Mouse (Mus musculus) liver, postnatal 0 days (tissue): ENCODE data around the gene Gm20517. TPM values are rescaled to one million over a fixed set of nuclear protein-coding genes. Genes with fewer than 3 reads are reported as not detected.

Experiments
- ATAC-seq: fragments of 200-750 bp; cut with Nextera tagmentation; 2 replicates; pipeline ENCODE4 v1.8.0; 2017; ENCODE audit warnings: mild to moderate bottlenecking, moderate library complexity
- DNase-seq: peaks from one replicate; pipeline ENCODE4 v3.0.0-alpha.2; 2016
- H3K27ac ChIP-seq: fragments of 300-500 bp; sonication (generic); 2 replicates; pipeline ENCODE4 v1.5.1; 2014; ENCODE audit warnings: antibody characterized with exemption, moderate library complexity, mild to moderate bottlenecking, low read depth
- H3K27me3 ChIP-seq: fragments of 300-500 bp; sonication (generic); 2 replicates; pipeline ENCODE4 v1.6.1; 2014; ENCODE audit warnings: low read length, control low read depth, mixed read lengths; ENCODE audit not compliant: insufficient read depth
- H3K36me3 ChIP-seq: fragments of 300-500 bp; sonication (generic); replicated peaks from 2 replicates; pipeline ENCODE4 v1.6.1; 2014; ENCODE audit warnings: mild to moderate bottlenecking, control low read depth, low read length, moderate library complexity, mixed read lengths; ENCODE audit not compliant: insufficient read depth
- H3K4me1 ChIP-seq: fragments of 300-500 bp; sonication (generic); 2 replicates; pipeline ENCODE4 v1.6.1; 2014; ENCODE audit warnings: antibody characterized with exemption, mild to moderate bottlenecking, control low read depth; ENCODE audit not compliant: insufficient read depth
- H3K4me2 ChIP-seq: fragments of 300-500 bp; sonication (generic); 2 replicates; pipeline ENCODE4 v1.6.1; 2014; ENCODE audit warnings: low read depth, mild to moderate bottlenecking, low read length, moderate library complexity, mixed read lengths
- H3K4me3 ChIP-seq: fragments of 300-500 bp; sonication (generic); 2 replicates; pipeline ENCODE4 v1.5.1; 2014; ENCODE audit warnings: low read depth, low read length
- H3K9ac ChIP-seq: fragments of 300-500 bp; sonication (generic); replicated peaks from 2 replicates; pipeline ENCODE4 v1.6.1; 2014; ENCODE audit warnings: mild to moderate bottlenecking, moderate library complexity
- H3K9me3 ChIP-seq: fragments of 300-500 bp; sonication (generic); 2 replicates; pipeline ENCODE4 v1.6.1; 2016; ENCODE audit warnings: mild to moderate bottlenecking, control low read depth, low read length, mixed read lengths
- CTCF ChIP-seq: sonication (generic); IDR thresholded peaks from 2 replicates; pipeline ENCODE4 v1.5.1; 2016; ENCODE audit warnings: antibody characterized with exemption, low read depth
- EP300 ChIP-seq: IDR thresholded peaks from 2 replicates; pipeline ENCODE4 v1.6.1; 2016; ENCODE audit warnings: antibody characterized with exemption, low read depth, mild to moderate bottlenecking
- WGBS: fragments of 180-500 bp; shearing (Covaris S2); extraction: QIAGEN DNeasy Blood & Tissue Kit; methylation state at CpG from one replicate; pipeline ENCODE4 v1.1.7; 2014; ENCODE audit not compliant: insufficient replicate concordance; 5-methylcytosine and 5-hydroxymethylcytosine counted together
- polyA plus RNA-seq: library from polyadenylated mRNA; unstranded; fragments of >200 nt; fragmentation: Nextera tagmentation; extraction: Ambion mirVana; gene quantifications from 2 replicates; pipeline ENCODE4 v1.2.1, GENCODE M21; 2015

Gene Gm20517
- polyA plus RNA-seq, 1 experiment from 2014 or later, result 0.79 TPM

DNA sequence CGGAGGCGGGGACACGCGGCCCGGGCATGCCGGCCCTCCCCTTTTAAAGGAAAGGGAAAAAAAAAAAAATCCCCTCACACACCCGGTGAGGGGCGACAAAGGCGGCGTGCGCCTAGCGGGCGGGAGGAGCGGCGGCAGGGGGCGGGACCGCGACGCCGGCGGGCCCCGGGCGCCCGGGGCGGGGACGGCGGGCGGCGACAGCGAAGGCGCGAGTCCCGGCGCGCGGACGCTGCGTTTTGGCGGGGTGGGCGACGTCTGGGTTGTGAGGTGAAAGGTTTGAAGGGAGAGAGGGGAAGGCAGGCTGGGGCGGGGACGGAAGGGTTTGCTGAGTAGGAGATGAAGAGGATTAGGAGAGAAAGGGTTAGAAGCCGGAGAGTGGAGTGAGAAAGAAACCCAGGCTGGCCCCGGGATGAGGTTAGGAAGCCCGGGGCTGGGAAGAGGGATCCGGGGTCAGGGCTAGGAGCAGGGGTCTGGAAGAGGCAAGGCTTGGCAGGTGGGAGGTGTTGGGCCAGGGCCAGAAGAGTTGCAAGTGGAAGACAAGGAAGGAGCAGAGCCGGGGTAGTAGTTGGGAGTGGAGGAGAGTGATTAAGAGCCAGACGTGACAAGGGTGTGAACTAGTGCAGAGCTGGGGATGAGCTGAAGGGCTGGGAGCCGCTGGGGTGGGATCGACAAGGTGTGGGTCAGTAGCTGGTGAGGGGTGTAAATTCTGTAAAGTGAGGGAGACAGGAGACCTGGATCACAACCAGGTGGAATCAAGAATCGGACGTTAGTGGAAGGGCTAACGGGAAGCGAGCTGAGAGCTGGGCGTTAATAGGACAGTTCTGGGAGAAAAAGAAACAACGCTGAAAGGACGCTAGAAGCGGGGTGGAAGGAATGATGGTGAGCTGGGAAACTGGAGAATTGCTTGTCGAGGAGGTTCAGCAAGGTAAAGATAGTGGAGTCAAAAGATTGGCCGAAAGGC lies 18.6 kb downstream of the Gm20517 start:
- H3K27ac ChIP-seq, result peak overlapping the region; percentile 98
- H3K4me3 ChIP-seq, result peak overlapping the region; percentile 95
- H3K4me1 ChIP-seq, result peaks cover 23% of the 10 kb centered on the region
- peak overlapping the region; percentile 88 for H3K9ac ChIP-seq
- ATAC-seq, result peak; percentile 66
- peak; percentile 77 for DNase-seq
- peak overlapping the region; percentile 100 for H3K4me2 ChIP-seq
- H3K27me3 ChIP-seq, result no peaks in the 10 kb centered on the region
- TF ChIP-seq EP300 (no peak), CTCF (no peak; the same call in 1 of the 2 replicates)
- H3K36me3 ChIP-seq, result peaks cover 12% of the 10 kb centered on the region
- WGBS, result 3% methylated on average over 59 of the region's 61 CpGs
- no peaks in the 10 kb centered on the region for H3K9me3 ChIP-seq

- Histone ChIP-seq H3K36me3 (peaks cover 6% of the 10 kb centered on the region), H3K9me3 (no peaks in the 10 kb centered on the region), H3K4me3 (peak within 1 kb of the TSS; percentile 95), H3K4me1 (peaks cover 23% of the 10 kb centered on the region), H3K27ac (peak within 1 kb of the TSS; percentile 98), H3K4me2 (peak within 1 kb of the TSS; percentile 100), H3K9ac (peak within 1 kb of the TSS; percentile 88), H3K27me3 (no peaks in the 10 kb centered on the region)
- WGBS, result 1% methylated on average over 3 of the region's 3 CpGs
- ATAC-seq (no peak), DNase-seq (no peak)
- TF ChIP-seq CTCF (no peak), EP300 (no peak)
Measured at GRCm38 (mm10) chr17:47630678-47631065, 19.3 kb downstream of the Gm20517 start, which contains the start of gene Usp49. TSS of gene Usp49 (plus strand) at chr17:47630690.

DNA sequence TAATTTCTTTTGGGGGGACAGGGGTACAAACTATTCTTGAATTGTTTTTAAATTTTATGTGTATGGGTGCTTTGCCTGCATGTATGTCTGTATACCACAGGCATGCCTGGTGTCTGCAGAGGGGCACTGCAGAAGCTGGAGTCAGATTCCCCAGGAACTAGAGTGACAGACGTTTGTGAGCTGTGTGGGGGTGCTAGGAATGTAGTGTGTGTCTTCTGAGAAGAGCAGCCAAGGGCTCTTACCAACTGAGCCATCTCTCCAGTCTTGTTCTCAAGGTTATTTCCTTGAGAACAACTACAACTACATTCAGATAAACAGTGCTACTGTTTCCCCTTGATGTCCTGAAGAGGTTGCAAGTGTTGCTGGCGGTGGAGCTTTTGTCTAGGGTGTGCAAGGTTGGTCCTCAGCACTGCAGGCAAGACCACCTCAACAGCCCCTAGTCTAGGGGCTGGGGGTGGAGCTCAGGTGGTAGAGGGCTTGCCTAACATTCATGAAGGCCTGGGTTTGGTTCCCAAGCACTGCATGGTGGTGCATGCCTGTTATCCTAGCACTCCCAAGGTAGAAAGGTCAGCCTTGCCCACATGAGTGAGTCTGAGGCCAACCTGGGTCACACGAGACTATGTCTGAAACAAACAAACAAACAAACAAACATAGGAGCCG lies 20.9 kb downstream of the Gm20517 start:
- no peak for ATAC-seq
- no peaks in the 10 kb centered on the region; the same call in 1 of the 2 replicates for H3K36me3 ChIP-seq
- H3K9ac ChIP-seq, result no peak overlapping the region
- H3K4me1 ChIP-seq, result peaks cover 23% of the 10 kb centered on the region
- H3K9me3 ChIP-seq, result no peaks in the 10 kb centered on the region
- H3K27me3 ChIP-seq, result no peaks in the 10 kb centered on the region
- no peak overlapping the region for H3K4me2 ChIP-seq
- no peak for TF ChIP-seq CTCF
- no peak for TF ChIP-seq EP300
- no peak overlapping the region for H3K4me3 ChIP-seq
- DNase-seq, result no peak
- 70% methylated on average over 4 of the region's 4 CpGs for WGBS
- H3K27ac ChIP-seq, result no peak overlapping the region

DNA sequence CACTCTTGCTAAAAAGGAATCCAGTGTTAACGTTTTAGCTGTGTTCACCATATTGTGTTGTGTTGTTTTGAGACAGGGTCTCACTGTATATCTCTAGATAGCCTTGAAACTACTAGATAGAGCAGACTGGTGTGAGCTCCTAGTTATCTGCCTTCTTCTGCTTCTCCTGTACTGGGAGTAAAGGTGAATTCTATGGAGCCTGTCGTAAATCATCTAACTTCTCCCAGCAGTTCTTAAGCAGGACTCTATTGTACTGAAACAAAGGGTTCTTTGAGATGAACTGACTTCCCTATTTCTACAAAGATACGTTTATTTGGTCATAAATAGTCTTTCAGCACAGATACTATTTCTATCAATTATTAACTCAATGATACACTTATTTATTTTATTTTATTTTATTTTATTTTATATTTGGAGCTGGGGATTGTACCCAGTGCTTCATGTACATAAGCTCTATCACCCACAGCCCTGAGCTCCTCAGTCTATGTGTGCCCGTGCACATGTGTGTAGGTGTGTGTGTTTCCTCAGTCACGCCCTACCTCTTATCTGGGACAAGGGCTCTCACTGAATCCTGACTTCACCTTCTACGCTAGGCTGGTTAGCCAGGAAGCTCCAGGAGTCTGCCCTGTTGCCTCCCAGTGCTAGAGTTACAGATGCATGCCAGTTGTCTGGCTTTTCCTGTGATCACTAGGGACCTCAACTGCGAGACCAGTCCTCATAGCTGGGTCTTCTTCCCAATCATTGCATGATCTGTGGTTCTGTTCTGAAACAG lies 22.8 kb downstream of the Gm20517 start:
- 72% methylated on average over 7 of the region's 7 CpGs for WGBS
- ATAC-seq (no peak), DNase-seq (no peak)
- no peak overlapping the region for H3K4me2 ChIP-seq
- H3K36me3 ChIP-seq, result no peaks in the 10 kb centered on the region; the same call in 1 of the 2 replicates
- no peak overlapping the region for H3K9ac ChIP-seq
- no peak overlapping the region for H3K4me3 ChIP-seq
- TF ChIP-seq CTCF (no peak), EP300 (no peak)
- H3K27ac ChIP-seq, result no peak overlapping the region
- no peaks in the 10 kb centered on the region for H3K9me3 ChIP-seq
- H3K4me1 ChIP-seq, result peaks cover 12% of the 10 kb centered on the region
- no peaks in the 10 kb centered on the region for H3K27me3 ChIP-seq

GRCm38 (mm10) chr17:47642992-47643391 lies 31.6 kb downstream of the Gm20517 start:
- 85% methylated on average over 2 of the region's 2 CpGs for WGBS
- H3K4me1 ChIP-seq, result no peaks in the 10 kb centered on the region
- ATAC-seq (no peak), DNase-seq (no peak)
- no peaks in the 10 kb centered on the region for H3K27me3 ChIP-seq
- H3K4me3 ChIP-seq, result no peak overlapping the region
- no peaks in the 10 kb centered on the region for H3K9me3 ChIP-seq
- H3K9ac ChIP-seq, result no peak overlapping the region
- H3K36me3 ChIP-seq, result no peaks in the 10 kb centered on the region
- no peak overlapping the region for H3K4me2 ChIP-seq
- H3K27ac ChIP-seq, result no peak overlapping the region
- TF ChIP-seq EP300 (no peak), CTCF (peak; percentile 39)
